Mouse (Mus musculus) heart, embryonic 16.5 days (tissue): Measurements from ENCODE around the gene Emc6. TPM values are rescaled to one million over a fixed set of nuclear protein-coding genes. Genes with fewer than 3 reads are reported as not detected.

Source experiments
- ATAC-seq: fragments of 200-750 bp; cut with Nextera tagmentation; replicated peaks from 2 replicates; pipeline ENCODE4 v1.8.0; 2017; ENCODE audit warnings: moderate number of reproducible peaks; ENCODE audit not compliant: insufficient read depth, low FRiP score; ENCODE audit errors: extremely low read depth
- H3K27ac ChIP-seq: fragments of 300-500 bp; sonication (generic); 2 replicates; pipeline ENCODE4 v1.5.1; 2014; ENCODE audit warnings: mild to moderate bottlenecking, low read length, control low read depth, moderate library complexity
- H3K27me3 ChIP-seq: fragments of 300-500 bp; sonication (generic); 2 replicates; pipeline ENCODE4 v1.6.1; 2014; ENCODE audit warnings: low read length, mixed read lengths; ENCODE audit not compliant: control insufficient read depth, insufficient read depth
- H3K36me3 ChIP-seq: fragments of 300-500 bp; sonication (generic); 2 replicates; pipeline ENCODE4 v1.6.1; 2014; ENCODE audit not compliant: control insufficient read depth, insufficient read depth
- H3K4me1 ChIP-seq: fragments of 300-500 bp; sonication (generic); 2 replicates; pipeline ENCODE4 v1.6.1; 2014; ENCODE audit warnings: low read length, mixed read lengths; ENCODE audit not compliant: control insufficient read depth, insufficient read depth
- H3K4me2 ChIP-seq: fragments of 300-500 bp; sonication (generic); 2 replicates; pipeline ENCODE4 v1.6.1; 2014; ENCODE audit warnings: low read depth, mild to moderate bottlenecking, control low read depth, low read length
- H3K4me3 ChIP-seq: fragments of 300-500 bp; sonication (generic); 2 replicates; pipeline ENCODE4 v1.5.1; 2014; ENCODE audit warnings: mild to moderate bottlenecking, control low read depth, low read length
- H3K9ac ChIP-seq: fragments of 300-500 bp; sonication (generic); 2 replicates; pipeline ENCODE4 v1.6.1; 2014; ENCODE audit warnings: low read length, control low read depth
- H3K9me3 ChIP-seq: fragments of 300-500 bp; sonication (generic); replicated peaks from 2 replicates; pipeline ENCODE4 v1.6.1; 2016; ENCODE audit warnings: low read length; ENCODE audit not compliant: control insufficient read depth
- WGBS: fragments of 180-500 bp; shearing (Covaris S2); extraction: QIAGEN DNeasy Blood & Tissue Kit; methylation state at CpG from one replicate; pipeline ENCODE4 v1.1.7; 2014; 5-methylcytosine and 5-hydroxymethylcytosine counted together
- polyA plus RNA-seq: library from polyadenylated mRNA; unstranded; fragments of >200 nt; fragmentation: Nextera tagmentation; extraction: Ambion mirVana; gene quantifications from 2 replicates; pipeline ENCODE4 v1.2.1, GENCODE M21; 2015

Emc6 gene
- polyA plus RNA-seq, 1 experiment from 2014 or later = 113 TPM

DNA sequence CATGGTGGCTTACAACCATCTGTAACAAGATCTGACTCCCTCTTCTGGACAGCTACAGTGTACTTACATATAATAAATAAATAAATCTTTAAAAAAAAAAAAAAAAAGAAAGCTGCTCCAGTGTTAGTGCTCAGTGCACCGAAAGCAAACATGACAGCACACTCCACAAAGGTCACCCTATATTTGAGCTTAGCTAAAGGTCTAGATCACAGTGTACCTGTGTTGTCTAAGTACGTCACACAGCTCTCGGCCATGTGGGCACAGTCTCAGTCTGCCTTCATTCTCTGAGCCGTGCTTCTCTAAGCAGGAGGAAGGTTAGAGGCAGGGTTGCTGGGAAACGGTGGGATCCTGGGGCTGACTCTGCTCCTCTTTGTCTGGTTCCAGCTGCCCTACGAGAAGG lies 50.3 kb downstream of the Emc6 start:
- ATAC-seq = no peak
- Histone ChIP-seq H3K9me3 (no peaks in the 10 kb centered on the region), H3K9ac (no peak overlapping the region), H3K4me3 (no peak overlapping the region), H3K4me1 (no peaks in the 10 kb centered on the region), H3K27ac (no peak overlapping the region), H3K36me3 (peaks cover 4% of the 10 kb centered on the region; the same call in 1 of the 2 replicates), H3K27me3 (no peaks in the 10 kb centered on the region), H3K4me2 (no peak overlapping the region)
- 88% methylated on average over 6 of the region's 6 CpGs for WGBS

Other genes with a start within 250 kb of the Emc6 start
- 9.0 and 14.9 TPM in 2 replicates for gene Atp2a3, start 215.9 kb downstream of the Emc6 start, polyA plus RNA-seq
- gene P2rx1, start 177.9 kb downstream of the Emc6 start, polyA plus RNA-seq = 3.0 and 5.6 TPM in 2 replicates
- 3.4 and 3.7 TPM in 2 replicates for gene Camkk1, start 158.0 kb downstream of the Emc6 start, polyA plus RNA-seq
- 10.1 and 11.5 TPM in 2 replicates for gene Ncbp3, start 129.3 kb downstream of the Emc6 start, polyA plus RNA-seq
- 1.4 and 2.2 TPM in 2 replicates for gene Itgae, start 86.5 kb downstream of the Emc6 start, polyA plus RNA-seq
- 12.0 and 13.6 TPM in 2 replicates for gene Haspin, start 38.7 kb downstream of the Emc6 start, polyA plus RNA-seq
- gene P2rx5, start 16.6 kb downstream of the Emc6 start, polyA plus RNA-seq = 2.2 and 2.9 TPM in 2 replicates
- 237 and 257 TPM in 2 replicates for gene Tax1bp3, start within 50 bp of the Emc6 start, polyA plus RNA-seq
- gene Ctns, start 22.0 kb upstream of the Emc6 start, polyA plus RNA-seq = 14.5 and 15.3 TPM in 2 replicates
- gene Shpk, start 22.4 kb upstream of the Emc6 start, polyA plus RNA-seq = 0.86 and 1.00 TPM in 2 replicates
- 0.06 and 0.08 TPM in 2 replicates for gene Trpv1, start 57.3 kb upstream of the Emc6 start, polyA plus RNA-seq
- gene Trpv3, start 90.4 kb upstream of the Emc6 start, polyA plus RNA-seq = 0.08 and 0.09 TPM in 2 replicates
- gene Aspa, start 152.6 kb upstream of the Emc6 start, polyA plus RNA-seq = 0.25 and 0.41 TPM in 2 replicates
- not detected in 2 replicates for gene Gm49340, start 152.7 kb upstream of the Emc6 start, polyA plus RNA-seq
- not detected in 2 replicates for gene Spata22, start 152.7 kb upstream of the Emc6 start, polyA plus RNA-seq
- gene Olfr20, start 173.7 kb upstream of the Emc6 start, polyA plus RNA-seq = not detected in 2 replicates
- gene Olfr376, start 194.2 kb upstream of the Emc6 start, polyA plus RNA-seq = not detected in 2 replicates
- not detected in 2 replicates for gene Olfr1, start 222.6 kb upstream of the Emc6 start, polyA plus RNA-seq